Mouse (Mus musculus) gastrocnemius, postnatal 25 days (tissue): ENCODE measurements around the gene Abat. TPM values are rescaled to one million over a fixed set of nuclear protein-coding genes. Genes with fewer than 3 reads are reported as not detected.

Experiments
- microRNA-seq, 2 experiments: library from miRNA; unstranded; fragments of <30 nt; microRNA quantifications; one replicate each; pipeline ENCODE4 v1.2.0; 2021; ENCODE audit warnings: borderline replicate concordance in 2 of 2
- total RNA-seq, 2 experiments: library from RNA; stranded (reverse); gene quantifications; 1 replicate in 1 of 2; 2 replicates in 1 of 2; pipeline ENCODE4 v1.2.3; 2021

Gene Abat
- total RNA-seq, 2 experiments from 2014 or later = 2.1 to 3.3 TPM

Small RNA genes within 50 kb of the gene (microRNA-seq; reads per million reads assigned to microRNA genes)
- gene Gm22137 = 0 reads per million in 2 experiments

Other genes starting within 250 kb of the Abat start
- gene Tmem114, start 88.3 kb upstream of the Abat start, total RNA-seq = not detected
- 10 to 100 TPM; 73.7 to 80.6 TPM for gene Mettl22, start 42.6 kb upstream of the Abat start, total RNA-seq
- 10 to 100 TPM; 20.3 to 20.6 TPM for gene Pmm2, start 124.2 kb downstream of the Abat start, total RNA-seq
- gene Tmem186, start 124.3 kb downstream of the Abat start, total RNA-seq = 10 to 100 TPM in 1 of 2 experiments, 1 to 10 TPM in 1; 9.0 to 10.7 TPM
- gene Carhsp1, start 158.7 kb downstream of the Abat start, total RNA-seq = 10 to 100 TPM in 1 of 2 experiments, 1 to 10 TPM in 1; 8.6 to 10.5 TPM
- gene Gm5767, start 167.3 kb downstream of the Abat start, total RNA-seq = not detected